In the genomic region with DNA sequence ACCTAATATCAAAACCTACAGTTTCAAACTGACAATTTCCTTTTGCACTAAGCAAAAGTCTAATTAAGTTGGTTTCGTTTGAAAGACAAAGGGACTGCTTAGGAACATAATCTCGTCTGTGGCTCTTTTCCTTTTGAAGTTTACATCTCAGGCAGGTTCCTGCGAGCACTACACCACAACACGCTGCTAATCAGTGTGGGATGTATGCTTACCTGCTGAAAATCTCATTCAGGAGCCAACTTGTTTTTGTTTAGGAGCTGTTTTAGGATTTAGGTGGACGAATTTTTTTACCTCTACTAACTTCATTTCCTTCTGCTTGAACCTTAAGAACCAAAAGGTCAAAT, we compare ENCODE assay signal across 8 mouse cellular contexts. TPM values are rescaled to one million over a fixed set of nuclear protein-coding genes. Genes with fewer than 3 reads are reported as not detected.
DNase-seq lines count a peak whose midpoint lies in the region; ATAC-seq and TF ChIP-seq lines count a peak whose summit lies in the region.

No protein-coding gene starts in this region.

- H3K27ac ChIP-seq in liver, postnatal 0 days (ENCODE audit: low read depth) = 0 out of 2 replicates have a peak overlapping the region, but pooled peaks have one; percentile 4

- H3K4me3 ChIP-seq in liver, postnatal 0 days (ENCODE audit: low read depth, low read length) = peak overlapping the region; percentile 70

- no peaks in the 10 kb centered on the region for H3K36me3 ChIP-seq in liver, postnatal 0 days (replicated peaks; ENCODE audit: insufficient read depth, low read length)

- no peak overlapping the region for H3K9ac ChIP-seq in liver, postnatal 0 days (replicated peaks)

- no peak for TF ChIP-seq CTCF in liver, postnatal 0 days (IDR thresholded peaks at IDR 0.05; ENCODE audit: low read depth)

- DNase-seq in frontal cortex, postnatal 25 days (ENCODE audit: low spot score in 2 of 2) = no peak
- DNase-seq in liver, postnatal 0 days = no peak
- no peak for DNase-seq in adrenal gland, adult 8-10 months
- DNase-seq in frontal cortex, postnatal 14 days (ENCODE audit: low spot score in 2 of 2) = no peak
- DNase-seq in right cerebral cortex, adult 18-20 months = no peak

- H3K4me1 ChIP-seq in liver, postnatal 0 days (ENCODE audit: insufficient read depth) = peaks cover 9% of the 10 kb centered on the region; the same call in 1 of the 2 replicates

- TF ChIP-seq EP300 in liver, postnatal 0 days (IDR thresholded peaks at IDR 0.05; ENCODE audit: low read depth) = no peak

- H3K4me2 ChIP-seq in liver, postnatal 0 days (ENCODE audit: low read depth, low read length) = peak overlapping the region; percentile 88

- ATAC-seq in frontal cortex, adult (ENCODE audit: low TSS enrichment) = peak; percentile 53
- ATAC-seq in CD4-positive, CD25-positive, alpha-beta regulatory T cell, adult 4 months = peak; percentile 63
- ATAC-seq in granulocyte monocyte progenitor cell, adult 5-6 weeks (replicated peaks; ENCODE audit: poor library complexity, severe bottlenecking) = peak; percentile 22
- 0 out of 2 replicates have a peak, but pooled peaks have one; percentile 9 for ATAC-seq in liver, postnatal 0 days

- H3K9me3 ChIP-seq in liver, postnatal 0 days (ENCODE audit: low read length) = no peaks in the 10 kb centered on the region

- H3K27me3 ChIP-seq in liver, postnatal 0 days (ENCODE audit: insufficient read depth, low read length) = no peaks in the 10 kb centered on the region

- WGBS in liver, postnatal 0 days (ENCODE audit: insufficient replicate concordance) = 22% methylated on average over 5 of the region's 5 CpGs

RNA-seq across cellular contexts. Expression of a gene that starts 0.4 kb away (rescaled TPM):
- polyA plus RNA-seq in CD4-positive, CD25-positive, alpha-beta regulatory T cell, adult 4 months (2017; shearing (Covaris generic)) = under 1 TPM in 1 of 2 experiments, not detected in 1; 0.54 TPM
- total RNA-seq in granulocyte monocyte progenitor cell, adult 5-6 weeks (2014; fragmentation: Nextera tagmentation) = 0.45 TPM in 1 of 2 replicates, not detected in the other
- not detected in 2 replicates for total RNA-seq in granulocyte monocyte progenitor cell, adult 5-6 weeks (2017)
- 0.58 and 0.90 TPM in 2 replicates for polyA plus RNA-seq in liver, postnatal 0 days (2015; fragmentation: Nextera tagmentation; extraction: Ambion mirVana)
- total RNA-seq in adrenal gland, adult 8-10 months (2022) = 1 to 10 TPM; 2.5 to 5.9 (median 3.8) TPM

RNA-seq across cellular contexts. Expression of a gene that starts 38.6 kb away (rescaled TPM):
- not detected for polyA plus RNA-seq in CD4-positive, CD25-positive, alpha-beta regulatory T cell, adult 4 months (2017; shearing (Covaris generic))
- total RNA-seq in granulocyte monocyte progenitor cell, adult 5-6 weeks (2014; fragmentation: Nextera tagmentation) = not detected in 2 replicates
- total RNA-seq in granulocyte monocyte progenitor cell, adult 5-6 weeks (2017) = not detected in 2 replicates
- 4.3 and 4.8 TPM in 2 replicates for polyA plus RNA-seq in liver, postnatal 0 days (2015; fragmentation: Nextera tagmentation; extraction: Ambion mirVana)
- 10 to 100 TPM; 68.4 to 87.2 (median 83.9) TPM for total RNA-seq in adrenal gland, adult 8-10 months (2022)

Comparison
In these comparisons a context has a peak if more than half of its experiments do, and no peak if none do; other contexts are left out.
1. ATAC-seq: peak in every context shown above with its lines; median percentile 63 in CD4-positive, CD25-positive, alpha-beta regulatory T cell, adult 4 months; 53 in frontal cortex, adult; 22 in granulocyte monocyte progenitor cell, adult 5-6 weeks; 9 in liver, postnatal 0 days.
2. RNA of a gene that starts 38.6 kb away (total RNA-seq): 68.4 to 87.2 TPM in adrenal gland, adult 8-10 months; not detected in granulocyte monocyte progenitor cell, adult 5-6 weeks; every median in the first group is over 10 times any median in the second.